Mouse (Mus musculus) kidney, adult 2 months (tissue): ENCODE results near the gene Lmntd1.

Experiments
- CTCF ChIP-seq: fragments of 200-500 bp; conservative IDR thresholded peaks from 2 replicates; pipeline ENCODE4 v1.5.1; 2011; ENCODE audit warnings: low read depth, mild to moderate bottlenecking, control low read depth, low read length, moderate library complexity, mixed read lengths; ENCODE audit not compliant: insufficient read depth, insufficient read length
- POLR2A ChIP-seq: fragments of 200-500 bp; IDR thresholded peaks from one replicate; pipeline ENCODE4 v1.6.1; 2011; ENCODE audit warnings: low read depth, low read length, control low read depth

GRCm38 (mm10) chr6:145334211-145334610 lies 279.9 kb downstream of the Lmntd1 start:
- no peak for TF ChIP-seq POLR2A
- no peak for TF ChIP-seq CTCF
